Mouse (Mus musculus) neural tube, embryonic 10.5 days (tissue): ENCODE measurements around the gene Iqschfp.

Experiments
- DNase-seq: peaks from one replicate; pipeline ENCODE4 v3.0.0-alpha.2; 2017; ENCODE audit warnings: low spot score; ENCODE audit errors: extremely low spot score

The Iqschfp gene

GRCm38 (mm10) chr3:68420927-68421326 is 528.9 kb downstream of the Iqschfp start:
- DNase-seq, result no peak

- no peak for DNase-seq
Observed at GRCm38 (mm10) chr3:68421849-68422248, 529.8 kb downstream of the Iqschfp start.

GRCm38 (mm10) chr3:68428081-68428480 is 536.0 kb downstream of the Iqschfp start:
- DNase-seq, result no peak

GRCm38 (mm10) chr3:68434435-68434834 is 542.4 kb downstream of the Iqschfp start:
- no peak for DNase-seq

- no peak for DNase-seq
Observed at GRCm38 (mm10) chr3:68434897-68435296, 542.9 kb downstream of the Iqschfp start.

GRCm38 (mm10) chr3:68448480-68448879 is 556.4 kb downstream of the Iqschfp start:
- DNase-seq, result no peak

- no peak for DNase-seq
Observed at GRCm38 (mm10) chr3:68451634-68452033, 559.6 kb downstream of the Iqschfp start.

- peak; percentile 22 for DNase-seq
Observed at GRCm38 (mm10) chr3:68453266-68453665, 561.2 kb downstream of the Iqschfp start.

- DNase-seq, result peak; percentile 31
Observed at GRCm38 (mm10) chr3:68453719-68454455, 561.9 kb downstream of the Iqschfp start.

- no peak for DNase-seq
Observed at GRCm38 (mm10) chr3:68466643-68467042, 574.6 kb downstream of the Iqschfp start.

GRCm38 (mm10) chr3:68467941-68468687 is 576.1 kb downstream of the Iqschfp start:
- DNase-seq, result peak; percentile 63

GRCm38 (mm10) chr3:68469643-68470042 is 577.6 kb downstream of the Iqschfp start:
- DNase-seq, result no peak

- no peak for DNase-seq
Observed at GRCm38 (mm10) chr3:68470061-68470460, 578.0 kb downstream of the Iqschfp start.

GRCm38 (mm10) chr3:68470622-68471021 is 578.6 kb downstream of the Iqschfp start:
- DNase-seq, result no peak

- no peak for DNase-seq
Observed at GRCm38 (mm10) chr3:68476336-68476735, 584.3 kb downstream of the Iqschfp start.

GRCm38 (mm10) chr3:68477478-68477877 is 585.4 kb downstream of the Iqschfp start:
- no peak for DNase-seq

- DNase-seq, result no peak
Observed at GRCm38 (mm10) chr3:68479266-68479665, 587.2 kb downstream of the Iqschfp start.

GRCm38 (mm10) chr3:68483517-68483916 is 591.5 kb downstream of the Iqschfp start:
- DNase-seq, result no peak

- no peak for DNase-seq
Observed at GRCm38 (mm10) chr3:68484021-68484420, 592.0 kb downstream of the Iqschfp start.

- DNase-seq, result no peak
Observed at GRCm38 (mm10) chr3:68484561-68484960, 592.5 kb downstream of the Iqschfp start.

- no peak for DNase-seq
Observed at GRCm38 (mm10) chr3:68487621-68488020, 595.6 kb downstream of the Iqschfp start.

- no peak for DNase-seq
Observed at GRCm38 (mm10) chr3:68488316-68488715, 596.3 kb downstream of the Iqschfp start.

GRCm38 (mm10) chr3:68491516-68491915 is 599.5 kb downstream of the Iqschfp start:
- no peak for DNase-seq
